18 mouse cellular contexts compared by ENCODE assay signal in the genomic region with DNA sequence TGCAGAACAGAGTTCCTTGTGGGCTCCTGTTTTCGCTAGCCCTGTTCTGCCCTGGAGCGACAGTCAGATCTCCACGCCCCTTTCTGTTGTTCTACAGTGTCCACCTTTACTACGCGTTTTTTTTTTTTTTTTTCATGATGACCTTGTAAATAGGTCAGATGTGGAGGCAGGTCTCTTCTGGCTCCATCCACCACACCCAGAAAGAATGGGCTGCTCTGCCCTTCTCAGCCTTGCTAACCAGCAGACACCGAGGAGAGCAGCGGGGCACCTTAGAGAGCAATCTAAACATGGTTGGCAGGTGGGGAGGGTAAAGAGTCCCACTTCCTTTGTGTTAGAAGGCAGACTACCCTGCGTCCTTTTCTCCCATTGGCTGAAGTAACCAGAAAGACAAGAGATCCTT. TPM values are rescaled to one million over a fixed set of nuclear protein-coding genes. Genes with fewer than 3 reads are reported as not detected.
"Had no signal": no experiment of that assay in that cellular context is flagged by ENCODE, and none has a peak within 500 bp of the region (broad histone marks: within the 10 kb centered on the region; RNA-seq: fewer than 3 reads in every experiment).

No protein-coding gene starts in this region.

- DNase-seq: lung, postnatal 4 days; midbrain, embryonic 14.5 days; retina, postnatal 1 day; right cerebral cortex, adult 18-20 months; right cerebral cortex, postnatal 25 days; right cerebral cortex, postnatal 4 days; spleen, adult 18-20 months; thymus, adult 18-20 months; thymus, postnatal 14 days; thymus, postnatal 36 days had no signal

- H3K27ac ChIP-seq: midbrain, embryonic 10.5 days; midbrain, embryonic 12.5 days; neural tube, embryonic 13.5 days; neural tube, embryonic 15.5 days had no signal

- H3K4me3 ChIP-seq: midbrain, embryonic 10.5 days; midbrain, embryonic 12.5 days; myocyte; neural tube, embryonic 13.5 days; neural tube, embryonic 15.5 days had no signal

- H3K4me1 ChIP-seq: midbrain, embryonic 12.5 days had no signal

- H3K9ac ChIP-seq: lung, embryonic 14.5 days; midbrain, embryonic 12.5 days; neural tube, embryonic 13.5 days; neural tube, embryonic 15.5 days had no signal

- H3K9me3 ChIP-seq: midbrain, embryonic 10.5 days; midbrain, embryonic 12.5 days; neural tube, embryonic 13.5 days; neural tube, embryonic 15.5 days had no signal

RNA-seq across cellular contexts. Expression of a gene that starts 42.8 kb away (rescaled TPM):
- total RNA-seq: megakaryocyte, adult 5-6 weeks; megakaryocyte-erythroid progenitor cell, adult 5-6 weeks had no signal
